Mouse (Mus musculus): ENCODE data around the gene Rpgrip1l.

Gene Rpgrip1l

GRCm38 (mm10) chr8:91198036-91198435 is 115.0 kb downstream of the Rpgrip1l start:
- no peak for DNase-seq

- no peak for DNase-seq
These were observed 115.8 kb downstream of the Rpgrip1l start for GRCm38 (mm10) chr8:91197233-91197632.

GRCm38 (mm10) chr8:91196661-91197060 is 116.4 kb downstream of the Rpgrip1l start:
- DNase-seq, result peak; percentile 12

GRCm38 (mm10) chr8:91194081-91194480 is 119.0 kb downstream of the Rpgrip1l start:
- no peak for DNase-seq

GRCm38 (mm10) chr8:91192941-91193340 is 120.1 kb downstream of the Rpgrip1l start:
- DNase-seq, result no peak

- peak; percentile 62 for DNase-seq
These were observed 122.2 kb downstream of the Rpgrip1l start for GRCm38 (mm10) chr8:91190816-91191340.

GRCm38 (mm10) chr8:91188152-91188551 is 124.9 kb downstream of the Rpgrip1l start:
- no peak for DNase-seq

GRCm38 (mm10) chr8:91186372-91186771 is 126.7 kb downstream of the Rpgrip1l start:
- no peak for DNase-seq

GRCm38 (mm10) chr8:91177708-91178107 is 135.4 kb downstream of the Rpgrip1l start:
- no peak for DNase-seq

- no peak for DNase-seq
These were observed 136.9 kb downstream of the Rpgrip1l start for GRCm38 (mm10) chr8:91176176-91176575.

GRCm38 (mm10) chr8:91171605-91172004 is 141.5 kb downstream of the Rpgrip1l start:
- DNase-seq, result no peak

- DNase-seq, result no peak
These were observed 142.1 kb downstream of the Rpgrip1l start for GRCm38 (mm10) chr8:91170914-91171313.

- DNase-seq, result no peak
These were observed 142.9 kb downstream of the Rpgrip1l start for GRCm38 (mm10) chr8:91170152-91170551.
